Mouse (Mus musculus) gastrocnemius, postnatal 25 days (tissue): ENCODE measurements around the gene 2310061I04Rik. TPM values are rescaled to one million over a fixed set of nuclear protein-coding genes. Genes with fewer than 3 reads are reported as not detected.
"Not testable (repeated sequence)": the region's sequence is repeated elsewhere in the genome, so short reads cannot be mapped to it uniquely, and the experiment has no call there.

Experiments used
- DNase-seq: peaks from one replicate; pipeline ENCODE4 v3.0.0; 2022
- long read RNA-seq, 2 experiments: library from polyadenylated mRNA; stranded (forward); transcript quantifications; one replicate each; pipeline ENCODE4 v2.0.0; 2021
- total RNA-seq, 2 experiments: library from RNA; stranded (reverse); gene quantifications; 1 replicate in 1 of 2; 2 replicates in 1 of 2; pipeline ENCODE4 v1.2.3; 2021

Gene 2310061I04Rik
- 10 to 100 TPM; 62.4 to 86.6 TPM for total RNA-seq
- long read RNA-seq, experiment 1, transcript 2310061I04Rik-203 (6 exons, 1,193 nt) = minor isoform, 15 of 109 reads
- long read RNA-seq, experiment 1, transcript 2310061I04Rik-204 (6 exons, 1,293 nt) = major isoform, 78 of 109 reads
- long read RNA-seq, experiment 1, partial matches to known transcripts = 3 of 109 reads
- long read RNA-seq, experiment 1, other reads (novel, unspliced or antisense) = 12 of 109 reads
- long read RNA-seq, experiment 2, transcript 2310061I04Rik-202 (5 exons, 2,081 nt) = minor isoform, 9 of 138 reads
- long read RNA-seq, experiment 2, transcript 2310061I04Rik-203 (6 exons, 1,193 nt) = minor isoform, 12 of 138 reads
- long read RNA-seq, experiment 2, transcript 2310061I04Rik-204 (6 exons, 1,293 nt) = major isoform, 107 of 138 reads
- long read RNA-seq, experiment 2, partial matches to known transcripts = 3 of 138 reads
- long read RNA-seq, experiment 2, other reads (novel, unspliced or antisense) = 7 of 138 reads

GRCm38 (mm10) chr17:35896781-35897643, at the start of gene 2310061I04Rik:
Gene 2310061I04Rik (minus strand): TSS chr17:35897431.
- peak; percentile 94 for DNase-seq

GRCm38 (mm10) chr17:35939941-35940340, 42.7 kb upstream of the 2310061I04Rik start:
- DNase-seq = no peak

- no peak for DNase-seq
Observed at GRCm38 (mm10) chr17:35939108-35939507, 41.9 kb upstream of the 2310061I04Rik start.

GRCm38 (mm10) chr17:35937700-35938348, 40.6 kb upstream of the 2310061I04Rik start:
- no peak for DNase-seq

- DNase-seq = not testable (repeated sequence)
Observed at GRCm38 (mm10) chr17:35935763-35936162, 38.5 kb upstream of the 2310061I04Rik start.

- no peak for DNase-seq
Observed at GRCm38 (mm10) chr17:35932608-35933007, 35.4 kb upstream of the 2310061I04Rik start.

- DNase-seq = no peak
Observed at GRCm38 (mm10) chr17:35930627-35931026, 33.4 kb upstream of the 2310061I04Rik start.

GRCm38 (mm10) chr17:35929534-35929933, 32.3 kb upstream of the 2310061I04Rik start:
- DNase-seq = no peak

GRCm38 (mm10) chr17:35927471-35927870, 30.2 kb upstream of the 2310061I04Rik start:
- no peak for DNase-seq

GRCm38 (mm10) chr17:35923281-35923680, 26.1 kb upstream of the 2310061I04Rik start:
- DNase-seq = no peak

GRCm38 (mm10) chr17:35922566-35922965, 25.3 kb upstream of the 2310061I04Rik start:
- DNase-seq = no peak

- DNase-seq = no peak
Observed at GRCm38 (mm10) chr17:35921710-35922109, 24.5 kb upstream of the 2310061I04Rik start.

- DNase-seq = no peak
Observed at GRCm38 (mm10) chr17:35920862-35921562, 23.8 kb upstream of the 2310061I04Rik start.

- DNase-seq = no peak
Observed at GRCm38 (mm10) chr17:35920384-35920783, 23.2 kb upstream of the 2310061I04Rik start.

GRCm38 (mm10) chr17:35919864-35920301, 22.7 kb upstream of the 2310061I04Rik start:
- no peak for DNase-seq

GRCm38 (mm10) chr17:35919060-35919715, 22.0 kb upstream of the 2310061I04Rik start:
- peak; percentile 93 for DNase-seq

GRCm38 (mm10) chr17:35918276-35919059, 21.2 kb upstream of the 2310061I04Rik start:
- peak; percentile 40 for DNase-seq

GRCm38 (mm10) chr17:35917463-35918251, 20.4 kb upstream of the 2310061I04Rik start:
- DNase-seq = no peak

GRCm38 (mm10) chr17:35917143-35917462, 19.9 kb upstream of the 2310061I04Rik start:
- DNase-seq = peak; percentile 60
